Mouse (Mus musculus) left cerebral cortex, postnatal 25 days (tissue): ENCODE measurements around the gene Hmces. TPM values are rescaled to one million over a fixed set of nuclear protein-coding genes. Genes with fewer than 3 reads are reported as not detected.
A peak's percentile ranks its signal among the peaks of the same experiment; 100 is the strongest.

ENCODE experiments used
- DNase-seq, 2 experiments: peaks; one replicate each; pipeline ENCODE4 v3.0.0; 2022; ENCODE audit warnings: low spot score in 2 of 2, mixed read lengths in 1 of 2
- intact Hi-C: fragments of 180-260 bp; cut with DNase I; formaldehyde crosslinking; loops from one replicate; pipeline ENCODE4 v1.15.1; 2025
- total RNA-seq, 2 experiments: library from RNA; stranded (reverse); gene quantifications; 2 replicates each; pipeline ENCODE4 v1.2.3; 2021

Hmces gene
- 10 to 100 TPM; 25.8 to 27.8 TPM for total RNA-seq

DNA sequence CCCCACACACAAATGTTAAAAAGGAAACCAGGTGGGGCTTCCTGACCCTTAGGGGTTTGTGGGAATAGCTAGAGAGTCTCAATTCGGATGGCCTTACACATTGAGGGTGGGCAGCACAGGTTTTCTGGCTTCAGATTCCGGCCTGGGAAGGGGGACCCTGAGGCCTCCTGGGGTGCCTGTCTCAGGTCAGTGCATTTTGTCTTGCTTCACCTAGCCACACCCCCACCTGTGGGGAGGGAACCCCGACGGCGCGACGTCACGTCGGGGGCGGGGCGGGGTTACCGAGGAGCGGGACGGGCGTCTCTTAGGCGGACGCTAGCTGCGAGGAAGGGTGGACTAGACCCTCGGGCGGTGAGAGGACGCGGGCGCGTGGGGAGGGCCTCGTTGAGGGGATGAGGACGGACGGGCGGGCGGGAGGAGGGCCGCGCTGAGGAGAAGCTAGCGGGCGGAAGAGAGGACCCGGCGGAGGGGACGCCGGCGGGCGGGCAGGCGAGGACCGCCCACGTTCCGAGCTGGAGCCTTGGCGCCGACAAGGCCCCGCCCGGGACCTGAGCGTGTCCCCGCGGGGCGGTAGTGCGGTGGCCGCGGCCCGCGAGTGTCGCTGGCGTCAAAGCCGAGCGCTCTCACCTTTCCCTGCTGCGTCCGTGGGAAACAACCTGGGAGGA lies at the start of gene Hmces:
Gene Hmces (plus strand): TSS at position 275 of the 665 bp plus-strand sequence.
- peak; percentile 56 to 67 for DNase-seq
- intact Hi-C loops = loop anchor here (5.0 to 10.0 kb wide), 4 partner anchors 69 to 184 kb away; partner anchors contain the start of gene H1fx

DNA sequence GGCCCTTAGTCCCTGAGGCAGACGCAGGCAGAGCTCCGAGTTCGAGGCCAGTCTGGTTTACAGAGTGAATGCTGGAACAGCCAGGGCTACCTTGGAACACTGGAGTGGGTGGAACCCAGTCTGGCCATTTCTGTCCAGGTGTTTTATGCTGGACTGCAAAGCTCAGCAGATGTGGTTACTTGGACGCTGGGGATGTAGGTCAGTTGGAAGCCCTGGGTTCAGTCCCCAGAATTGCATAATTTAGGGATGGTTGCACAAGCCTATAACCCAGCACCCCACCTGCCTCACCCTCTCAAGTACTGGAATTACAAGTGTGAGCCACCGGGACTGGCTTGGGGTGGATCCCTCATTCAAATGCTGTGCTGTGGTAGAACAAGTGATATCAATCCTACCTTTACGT lies 47.5 kb upstream of the Hmces start:
- DNase-seq = no peak
- intact Hi-C loops = no loop called here

DNA sequence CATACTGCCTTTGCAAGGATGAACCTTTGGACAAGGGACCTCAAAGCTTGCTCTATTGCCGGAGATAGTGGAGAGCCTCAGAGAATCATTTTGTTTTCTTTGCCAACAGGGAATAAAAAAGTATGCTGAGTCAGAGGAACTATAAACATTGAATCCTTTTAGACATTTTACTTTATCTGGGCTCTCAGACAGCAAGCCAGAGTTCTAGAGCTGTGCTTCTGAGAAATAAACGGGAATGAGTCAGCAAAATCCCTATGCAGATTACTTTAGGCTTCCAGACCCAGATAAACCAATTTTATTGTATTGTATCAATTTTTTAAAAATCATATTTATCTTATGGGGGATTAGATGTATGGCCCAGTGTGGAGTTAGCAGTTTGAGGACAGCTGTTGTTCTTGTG lies 46.5 kb upstream of the Hmces start:
- intact Hi-C loops = no loop called here
- DNase-seq = peak in 1 of 2 experiments; percentile 35

DNA sequence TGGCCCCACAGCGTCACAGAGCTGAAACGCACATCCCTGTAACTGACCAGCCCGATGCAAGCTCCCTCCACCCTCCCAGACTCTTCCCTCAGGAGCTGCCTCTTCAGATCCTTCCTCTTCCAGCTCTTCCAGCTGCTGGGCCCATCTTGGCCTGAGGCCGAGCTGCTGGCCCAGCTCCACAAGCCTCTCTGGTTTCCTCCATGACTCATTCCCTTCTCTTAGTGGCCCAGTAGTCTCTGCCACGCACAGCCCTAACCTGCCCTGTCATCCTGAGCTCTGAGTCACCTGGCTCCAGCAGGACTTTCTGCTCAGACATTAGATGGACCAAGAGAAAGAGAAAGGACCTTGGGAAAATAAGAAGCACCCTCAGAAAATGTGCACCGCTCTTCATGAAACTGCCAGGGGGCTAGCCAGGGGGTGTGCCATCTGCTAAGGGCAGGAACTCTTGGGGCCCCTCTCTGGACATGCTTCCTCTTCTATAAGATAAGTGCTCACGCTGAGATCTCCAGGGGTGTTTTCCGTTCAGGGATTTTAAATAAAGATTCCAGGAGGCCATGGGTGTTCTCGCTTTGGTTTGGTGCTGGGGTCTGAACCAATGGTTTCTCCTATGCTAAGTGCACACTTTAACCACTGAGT lies 44.7 kb upstream of the Hmces start:
- peak in 1 of 2 experiments; percentile 58 for DNase-seq
- intact Hi-C loops = no loop called here

DNA sequence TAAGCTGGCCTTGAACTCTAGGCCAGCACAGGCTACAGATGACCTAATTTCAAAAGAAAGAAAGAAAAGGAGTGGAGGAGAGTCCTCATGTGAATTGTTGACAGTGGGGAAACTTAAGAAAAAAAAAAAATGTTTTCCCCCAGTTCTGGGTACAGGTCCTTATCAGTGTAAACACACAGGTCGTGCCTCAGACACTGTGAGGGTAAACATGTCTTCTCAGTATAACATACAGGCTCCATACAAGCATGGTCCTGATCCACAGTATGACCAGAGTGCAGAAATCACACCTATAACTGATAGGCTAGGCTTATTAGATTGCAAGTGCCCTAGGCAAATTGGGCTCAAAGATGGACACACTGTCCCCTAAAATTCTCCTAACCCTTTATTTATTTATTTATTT lies 43.3 kb upstream of the Hmces start:
- intact Hi-C loops = no loop called here
- no peak for DNase-seq

DNA sequence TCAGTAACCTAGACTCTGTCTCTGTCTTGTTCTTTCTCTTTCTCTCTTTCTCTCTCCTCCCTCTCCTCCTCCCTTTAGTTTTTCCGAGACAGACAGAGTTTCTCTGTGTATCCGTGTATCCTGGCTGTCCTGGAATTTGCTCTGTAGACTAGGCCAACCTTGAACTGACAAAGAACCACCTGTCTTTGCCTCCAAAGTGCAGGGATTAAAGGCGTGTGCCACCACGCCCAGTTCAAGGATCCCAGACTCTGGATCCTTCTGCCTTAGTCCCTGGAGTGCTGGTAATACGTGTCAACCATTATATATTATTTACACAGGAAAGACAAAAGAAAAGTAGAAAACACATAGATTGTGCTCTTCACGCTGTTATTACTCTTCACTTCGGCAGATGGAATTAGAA lies 42.5 kb upstream of the Hmces start:
- DNase-seq = no peak
- intact Hi-C loops = no loop called here

DNA sequence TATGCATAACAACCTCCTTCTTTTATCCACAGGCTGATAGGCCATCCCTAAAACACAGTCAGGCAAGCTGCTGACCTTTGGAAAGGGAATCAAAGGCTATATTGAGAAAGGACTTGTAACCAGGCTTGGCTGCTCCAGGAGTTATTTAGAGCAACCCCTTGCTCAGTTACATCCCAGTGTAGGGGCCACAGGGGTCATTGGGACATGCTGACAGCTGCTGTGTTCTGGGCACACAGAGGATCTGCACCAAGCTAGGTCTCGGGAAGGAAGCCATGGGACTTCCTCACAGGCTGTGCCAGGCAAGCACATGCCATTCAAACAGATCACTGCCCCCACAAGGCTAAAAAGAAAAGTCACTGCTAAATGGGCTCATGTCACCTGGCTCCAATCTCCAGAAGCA lies 40.6 kb upstream of the Hmces start:
- intact Hi-C loops = no loop called here
- DNase-seq = no peak

DNA sequence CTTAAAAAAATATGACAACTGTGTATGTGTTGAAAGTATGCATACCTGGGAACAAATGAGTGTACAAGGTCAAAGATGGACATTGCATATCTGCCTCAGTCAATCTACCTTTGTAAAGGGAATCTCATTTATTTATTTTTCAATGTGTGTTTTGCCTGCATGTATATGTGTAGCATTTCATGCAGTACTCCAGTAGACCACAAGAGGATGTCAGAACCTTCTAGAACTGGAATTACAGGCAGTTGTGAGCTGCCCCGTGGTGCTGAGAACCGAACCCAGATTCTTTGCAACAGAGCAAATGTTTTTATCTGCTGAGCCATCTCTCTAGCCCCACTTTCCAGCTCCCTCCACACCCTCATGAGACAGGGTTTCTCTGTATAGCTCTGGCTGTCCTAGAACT lies 39.8 kb upstream of the Hmces start:
- DNase-seq = no peak
- intact Hi-C loops = no loop called here

DNA sequence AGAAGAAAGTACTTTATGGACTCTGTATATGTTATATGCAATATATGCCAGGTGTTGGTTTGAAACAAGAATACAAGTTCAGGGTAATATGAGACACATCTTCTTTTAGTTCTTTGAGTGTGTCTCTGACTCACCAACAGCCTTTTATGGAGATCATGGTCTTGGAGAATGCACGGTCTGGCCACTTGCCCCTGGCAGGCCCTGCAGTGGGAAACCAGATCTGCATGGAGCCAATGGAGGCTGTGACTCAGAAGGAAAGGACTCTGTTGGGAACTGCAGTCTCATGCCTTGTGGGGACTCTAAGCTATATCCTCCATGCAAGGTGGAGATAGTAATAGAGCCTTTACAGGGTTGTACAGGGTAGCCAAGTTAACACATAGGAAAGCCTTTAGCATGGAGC lies 38.7 kb upstream of the Hmces start:
- intact Hi-C loops = no loop called here
- DNase-seq = peak in 1 of 2 experiments; percentile 53

DNA sequence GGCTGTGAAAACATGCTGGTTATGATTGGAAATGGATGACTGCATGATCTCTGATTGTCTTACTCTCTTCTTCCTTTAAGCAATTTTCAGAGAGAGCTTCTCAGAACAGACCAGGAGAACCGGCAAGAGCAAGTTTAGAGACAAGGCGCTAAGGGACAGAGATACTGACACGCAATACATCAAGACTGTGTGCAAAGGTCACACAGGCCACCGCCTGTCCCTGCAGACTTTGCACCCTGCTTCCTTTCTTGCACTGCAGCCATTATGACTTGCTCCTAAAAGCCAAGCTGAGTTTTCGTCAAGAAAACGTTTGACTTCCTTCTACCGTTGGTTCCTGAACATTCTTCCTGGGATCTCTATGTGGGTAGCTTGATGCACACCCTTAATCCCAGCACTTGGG lies 38.2 kb upstream of the Hmces start:
- DNase-seq = no peak
- intact Hi-C loops = no loop called here

DNA sequence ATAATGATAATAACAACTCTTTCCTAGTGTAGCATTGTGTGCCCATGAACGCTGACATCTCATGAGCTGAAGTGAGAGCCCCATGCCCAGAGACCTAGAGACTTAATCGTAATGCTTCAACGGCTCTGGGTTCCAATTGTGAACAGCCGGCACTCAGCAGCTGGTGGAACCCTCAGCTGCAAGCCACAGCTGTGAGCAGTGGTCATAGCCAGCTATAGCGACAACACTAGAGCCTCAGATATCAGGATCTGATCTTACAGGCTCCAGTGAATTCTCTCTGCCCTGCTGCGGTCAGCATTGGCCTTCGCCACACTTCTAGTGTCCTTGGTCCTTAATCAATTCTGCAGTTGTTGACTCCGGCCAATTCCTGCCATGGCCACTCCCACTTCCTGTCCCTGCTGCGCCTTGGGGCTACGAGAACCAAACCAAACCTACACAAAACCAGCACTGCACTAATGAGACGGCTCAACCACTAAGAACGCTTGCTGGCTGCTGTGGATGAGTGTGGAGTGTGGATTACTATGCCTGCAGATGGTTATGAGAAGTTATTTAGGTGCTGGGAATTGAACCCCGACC lies 37.6 kb upstream of the Hmces start:
- intact Hi-C loops = no loop called here

DNA sequence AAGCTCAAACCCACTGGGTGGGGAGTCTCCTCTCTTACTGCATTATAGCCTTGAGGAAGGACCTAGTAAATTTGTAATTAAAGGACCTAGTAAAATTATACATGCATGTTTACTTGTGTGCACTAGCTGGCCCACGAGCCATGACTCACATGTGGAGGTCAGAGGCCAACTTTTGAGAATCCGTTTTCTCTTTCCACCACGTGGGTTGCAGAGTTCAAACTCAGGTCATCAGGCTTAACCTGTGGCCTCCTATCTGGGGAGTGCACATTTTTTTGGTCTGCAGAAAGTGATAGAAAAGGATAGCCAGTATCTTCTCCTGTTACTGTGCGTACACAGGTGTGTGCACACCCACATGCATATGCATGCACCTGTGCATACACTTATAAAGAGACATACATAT lies 34.7 kb upstream of the Hmces start:
- intact Hi-C loops = no loop called here
- no peak for DNase-seq

More for the DNA sequence above, 37.6 kb upstream of the Hmces start:
- DNase-seq = no peak

DNA sequence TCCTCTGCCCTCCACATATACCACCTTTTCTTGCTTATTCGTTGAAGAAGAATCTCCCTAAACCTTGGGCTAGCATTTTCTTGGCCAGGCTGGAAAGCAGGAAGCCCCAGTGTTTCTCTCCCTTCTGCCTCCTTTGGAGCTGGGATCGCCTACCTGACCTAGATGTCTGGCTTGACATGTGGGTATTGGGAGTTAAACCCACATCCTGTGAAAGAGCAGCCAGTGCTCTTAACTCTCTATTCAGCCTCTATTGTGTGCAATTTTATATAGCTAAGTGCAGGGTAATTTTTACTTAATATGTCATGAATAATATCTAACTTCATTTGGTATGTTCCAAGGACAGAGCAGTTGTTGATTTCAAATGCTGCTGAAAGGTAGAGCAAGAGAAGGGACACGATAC lies 34.1 kb upstream of the Hmces start:
- intact Hi-C loops = no loop called here
- DNase-seq = no peak

DNA sequence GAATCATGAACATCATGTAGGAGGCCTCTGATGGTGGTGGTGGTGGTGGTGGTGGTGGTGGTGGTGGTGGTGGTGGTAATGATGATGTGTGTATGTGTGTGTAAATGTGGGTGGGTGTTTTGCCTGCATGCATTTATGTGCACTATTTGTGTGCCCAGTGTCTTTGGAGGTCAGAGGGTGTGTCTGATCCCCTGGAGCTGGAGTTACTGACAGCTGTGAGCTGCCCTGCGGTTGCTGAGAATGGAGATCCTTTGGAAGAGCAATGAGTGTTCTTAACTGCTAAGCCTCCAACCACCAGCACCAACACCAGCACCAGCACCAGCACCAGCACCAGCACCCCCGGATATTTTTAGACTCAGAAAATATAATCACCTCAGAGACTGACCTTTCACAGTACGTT lies 31.5 kb upstream of the Hmces start:
- intact Hi-C loops = no loop called here
- no peak for DNase-seq

DNA sequence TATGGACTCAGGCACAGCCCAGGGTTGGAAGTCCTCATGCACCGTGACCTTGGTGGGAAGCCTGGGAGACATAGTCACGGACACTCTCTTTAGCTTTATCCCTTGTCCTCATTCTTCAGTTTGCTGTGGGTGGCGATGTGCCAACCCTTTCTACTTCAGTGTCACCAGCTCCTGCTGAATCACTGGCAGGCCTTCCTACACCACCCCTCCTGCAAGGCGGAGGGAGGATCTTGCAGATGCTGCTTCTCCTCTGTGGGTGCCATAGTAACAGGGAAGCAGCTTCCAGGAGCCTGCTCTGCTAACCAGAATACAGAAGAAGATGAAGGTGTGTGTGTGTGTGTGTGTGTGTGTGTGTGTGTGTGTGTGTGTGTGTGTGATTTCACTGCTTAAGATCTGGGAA lies 30.9 kb upstream of the Hmces start:
- DNase-seq = peak; percentile 82 to 96
- intact Hi-C loops = no loop called here

DNA sequence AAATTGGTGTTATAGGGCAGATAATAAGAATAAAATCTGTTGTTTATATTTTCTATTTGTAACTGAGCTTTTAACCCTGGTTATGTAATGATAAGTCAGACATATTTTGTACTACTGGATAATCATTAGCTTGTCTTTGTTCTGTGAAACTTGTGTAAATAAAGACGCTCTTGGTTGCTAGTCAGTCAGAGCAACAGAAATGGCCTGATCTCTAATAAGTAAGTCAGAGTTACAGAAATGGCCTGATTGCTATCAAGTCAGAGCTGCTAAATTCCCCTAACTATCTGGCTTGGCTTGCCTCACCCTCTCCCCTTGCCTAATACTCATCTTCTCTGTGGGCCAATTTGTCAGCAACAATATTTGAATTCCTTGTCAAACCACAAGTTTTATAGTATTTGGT lies 27.0 kb upstream of the Hmces start:
- intact Hi-C loops = loop anchor here (1.0 to 2.0 kb wide), 2 partner anchors 35 to 48 kb away; partner anchors contain the start of genes Cnbp and Isy1
- DNase-seq = no peak

DNA sequence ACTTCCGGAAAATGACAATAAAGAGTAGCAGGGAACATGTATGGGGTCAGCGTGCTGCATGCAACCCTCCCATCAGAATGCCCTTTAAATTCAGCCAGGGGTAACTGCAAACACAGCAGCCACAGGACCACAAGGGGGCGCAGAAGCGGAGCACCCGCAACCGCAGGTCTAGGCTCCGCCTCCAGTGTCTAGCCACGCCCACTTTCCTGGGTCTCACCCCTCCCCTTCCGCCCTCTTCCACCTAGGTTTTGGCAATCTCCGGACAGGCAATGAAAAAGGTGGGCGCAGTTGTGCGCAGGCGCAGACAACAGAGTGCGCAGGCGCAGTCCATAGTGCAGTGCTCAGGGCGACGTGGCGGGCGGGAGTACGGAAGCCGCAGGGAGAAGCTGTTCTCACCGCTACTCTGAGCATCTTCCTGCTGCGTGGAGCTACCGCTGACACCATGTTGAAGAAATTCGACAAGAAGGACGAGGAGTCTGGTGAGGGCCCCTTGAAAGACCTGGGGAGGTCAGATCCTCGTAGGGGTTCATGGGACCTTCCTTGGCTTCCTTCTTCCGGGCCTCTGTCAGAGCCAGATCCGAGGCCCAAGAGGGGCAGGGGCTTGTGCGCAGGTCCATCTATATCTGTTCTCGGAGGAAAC lies 26.0 kb upstream of the Hmces start, which contains the start of gene Copg1:
Gene Copg1 (plus strand): TSS at position 221 of the 640 bp plus-strand sequence.
- intact Hi-C loops = loop anchor here (1.0 to 2.0 kb wide), 2 partner anchors 36 to 49 kb away; partner anchors contain the start of genes Cnbp and Isy1
- peak; percentile 100 for DNase-seq

DNA sequence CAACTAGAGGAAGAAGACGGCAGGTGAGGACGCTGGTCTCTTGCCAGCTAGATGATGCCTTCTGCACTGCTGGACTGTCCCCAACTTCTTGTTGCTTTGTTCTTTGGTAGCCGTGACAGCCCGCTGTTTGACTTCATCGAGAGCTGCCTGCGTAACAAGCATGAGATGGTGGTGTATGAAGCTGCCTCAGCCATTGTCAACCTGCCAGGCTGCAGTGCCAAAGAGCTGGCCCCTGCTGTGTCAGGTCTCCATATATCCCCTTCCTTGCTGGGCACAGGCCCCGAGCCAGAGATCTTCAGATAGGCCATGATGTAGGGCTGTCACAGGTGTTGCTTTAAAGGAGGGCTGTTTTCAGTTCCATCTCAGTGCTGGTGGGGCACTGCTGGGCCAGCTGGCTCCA lies 19.8 kb upstream of the Hmces start:
- DNase-seq = no peak
- intact Hi-C loops = no loop called here

DNA sequence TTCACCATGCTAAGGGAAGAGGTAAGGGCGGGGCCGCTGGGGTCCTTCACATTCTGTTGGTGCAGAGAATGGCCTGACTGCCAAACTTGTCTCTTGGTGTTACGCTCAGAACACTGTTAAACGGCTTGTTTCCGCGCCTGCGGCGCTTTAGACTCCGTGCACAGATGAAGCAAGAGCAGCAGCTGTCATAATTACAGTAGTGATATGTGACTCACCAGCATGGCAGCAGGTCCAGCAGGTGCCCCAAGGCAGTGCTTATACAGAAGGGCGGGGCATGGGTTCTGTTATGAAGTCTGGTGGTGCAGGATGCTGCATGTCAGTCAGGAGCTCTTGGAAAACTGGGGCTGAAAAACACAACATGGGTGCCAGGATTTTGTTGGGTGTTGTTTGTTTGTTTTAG lies 15.7 kb upstream of the Hmces start:
- intact Hi-C loops = no loop called here
- DNase-seq = no peak

DNA sequence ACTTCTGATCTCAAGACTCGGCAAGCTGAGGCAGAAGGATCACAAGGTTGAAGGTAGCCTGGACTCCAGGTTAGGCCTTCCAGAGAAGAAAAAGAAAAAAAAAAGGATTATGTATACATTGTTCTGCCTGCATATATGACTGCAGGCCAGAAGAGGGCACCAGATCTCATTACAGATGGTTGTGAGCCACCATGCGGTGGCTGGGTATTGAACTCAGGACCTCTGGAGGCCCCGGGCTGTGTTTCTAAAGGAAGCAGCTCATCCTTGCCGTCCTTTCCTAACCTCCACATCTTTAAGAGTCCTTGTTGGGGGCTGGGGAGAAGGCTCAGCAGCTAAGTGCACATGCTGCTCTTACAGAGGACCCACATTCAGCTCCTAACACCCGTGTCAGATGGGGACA lies 7.1 kb upstream of the Hmces start:
- intact Hi-C loops = no loop called here
- no peak for DNase-seq
